Mouse (Mus musculus) olfactory bulb, adult 2 months (tissue): Measurements from ENCODE around the gene Dll1. TPM values are rescaled to one million over a fixed set of nuclear protein-coding genes. Genes with fewer than 3 reads are reported as not detected.

Experiments used
- H3K27ac ChIP-seq: fragments of 200-500 bp; 2 replicates; pipeline ENCODE4 v1.5.1; 2012; ENCODE audit warnings: low read depth, low read length; ENCODE audit not compliant: insufficient read depth
- H3K4me1 ChIP-seq: fragments of 200-500 bp; 2 replicates; pipeline ENCODE4 v1.6.1; 2012; ENCODE audit warnings: low read length; ENCODE audit not compliant: control insufficient read depth, insufficient read depth
- H3K4me3 ChIP-seq: fragments of 200-500 bp; 2 replicates; pipeline ENCODE4 v1.5.1; 2012; ENCODE audit warnings: mild to moderate bottlenecking, low read depth, low read length, moderate library complexity; ENCODE audit not compliant: insufficient read depth
- CTCF ChIP-seq: fragments of 200-500 bp; IDR thresholded peaks from 2 replicates; pipeline ENCODE4 v1.5.1; 2012; ENCODE audit warnings: low read depth, mild to moderate bottlenecking, low read length, moderate library complexity; ENCODE audit not compliant: insufficient read depth
- POLR2A ChIP-seq: fragments of 200-500 bp; IDR thresholded peaks from 2 replicates; pipeline ENCODE4 v1.6.1; 2012; ENCODE audit warnings: mild to moderate bottlenecking, low read depth, low read length, moderate library complexity; ENCODE audit not compliant: insufficient read depth
- WGBS: fragments of 180-500 bp; shearing (Covaris S2); methylation state at CpG from one replicate; pipeline ENCODE4 v1.1.7; 2018; 5-methylcytosine and 5-hydroxymethylcytosine counted together
- polyA plus RNA-seq: library from polyadenylated mRNA; stranded (reverse); fragments of >200 nt; gene quantifications from 2 replicates; pipeline ENCODE4 v1.2.4, GENCODE M21; 2012; ENCODE audit warnings: low replicate concordance; ENCODE audit not compliant: missing spikeins, insufficient read depth, insufficient read length

Dll1 gene
- polyA plus RNA-seq, 1 experiment: not detected

DNA sequence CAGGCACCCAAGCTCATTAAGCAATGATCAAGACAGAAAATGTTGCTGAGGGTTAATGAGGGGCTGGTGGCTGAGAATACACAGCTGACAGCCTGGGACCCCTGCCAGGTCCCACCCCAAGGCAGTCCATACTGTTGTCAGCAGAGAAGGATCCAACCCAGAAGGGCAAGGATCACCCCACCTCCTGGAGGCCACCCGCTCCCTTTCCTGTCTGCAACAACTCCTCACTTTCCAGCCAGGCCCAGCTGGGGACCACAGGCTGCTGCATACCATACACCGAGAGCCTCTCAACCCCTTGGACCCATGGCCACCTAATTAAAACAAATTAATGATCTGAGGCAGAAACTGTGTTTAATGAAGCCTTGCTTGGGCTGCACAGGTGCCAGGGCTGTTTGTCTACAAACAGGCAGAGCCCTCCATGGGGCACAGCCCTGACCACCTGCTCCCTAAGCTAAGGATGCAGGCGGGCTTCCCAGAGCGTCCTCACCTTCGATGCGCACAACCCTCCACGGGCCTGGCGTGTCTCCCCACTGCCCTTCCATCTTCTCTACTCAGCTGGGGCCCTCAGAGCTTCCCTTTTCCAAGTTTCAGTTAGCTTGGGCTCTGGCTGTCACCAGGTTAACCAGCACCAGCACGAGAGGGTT is 53.4 kb downstream of the Dll1 start:
- WGBS: 75% methylated on average over 9 of the region's 9 CpGs
- no peak for TF ChIP-seq CTCF
- no peak for TF ChIP-seq POLR2A
- Histone ChIP-seq H3K4me3 (no peak overlapping the region), H3K4me1 (peaks cover 4% of the 10 kb centered on the region), H3K27ac (no peak overlapping the region)

Other genes with a start within 250 kb of the Dll1 start
- not detected in 2 replicates for gene Fam120b, start 19.3 kb upstream of the Dll1 start, polyA plus RNA-seq
- not detected in 2 replicates for gene Psmb1, start 122.9 kb upstream of the Dll1 start, polyA plus RNA-seq
- gene Tbp, start 123.0 kb upstream of the Dll1 start, polyA plus RNA-seq: 474 TPM in 1 of 2 replicates, not detected in the other
- gene Pdcd2, start 150.4 kb upstream of the Dll1 start, polyA plus RNA-seq: not detected in 2 replicates
- gene Prdm9, start 187.5 kb upstream of the Dll1 start, polyA plus RNA-seq: not detected in 2 replicates